Mouse (Mus musculus) C2C12 (cell line): ENCODE data around the gene Btn1a1. TPM values are rescaled to one million over a fixed set of nuclear protein-coding genes. Genes with fewer than 3 reads are reported as not detected.
A peak's percentile ranks its signal among the peaks of the same experiment; 100 is the strongest.

Source experiments
- H3K27me3 ChIP-seq: one replicate; pipeline ENCODE4 v1.6.1; 2011; ENCODE audit not compliant: control insufficient read depth, insufficient read depth, insufficient read length
- H3K36me3 ChIP-seq: one replicate; pipeline ENCODE4 v1.6.1; 2011; ENCODE audit not compliant: control insufficient read depth, insufficient read depth
- H3K4me3 ChIP-seq: one replicate; pipeline ENCODE4 v1.5.1; 2011; ENCODE audit warnings: mild to moderate bottlenecking, control low read depth; ENCODE audit not compliant: poor library complexity, insufficient read depth, severe bottlenecking
- H3K79me2 ChIP-seq: one replicate; pipeline ENCODE4 v1.6.1; 2011; ENCODE audit not compliant: control insufficient read depth, insufficient read depth
- H3K79me3 ChIP-seq: one replicate; pipeline ENCODE4 v1.6.1; 2011; ENCODE audit warnings: low read depth, control low read depth
- H3ac ChIP-seq: one replicate; pipeline ENCODE3; 2011; ENCODE audit warnings: low read depth; ENCODE audit not compliant: control insufficient read depth, insufficient read length
- CEBPB ChIP-seq: IDR thresholded peaks from one replicate; pipeline ENCODE4 v1.6.1; 2011; ENCODE audit warnings: low read depth, mild to moderate bottlenecking, control low read depth, moderate library complexity
- CTCF ChIP-seq: IDR thresholded peaks from one replicate; pipeline ENCODE4 v1.5.1; 2011; ENCODE audit not compliant: control insufficient read depth, insufficient read depth, insufficient read length
- FOSL1 ChIP-seq: IDR thresholded peaks from one replicate; pipeline ENCODE4 v1.8.0; 2011; ENCODE audit warnings: mild to moderate bottlenecking, low read length; ENCODE audit not compliant: poor library complexity, insufficient read depth, severe bottlenecking
- MAX ChIP-seq: IDR thresholded peaks from one replicate; pipeline ENCODE4 v1.6.1; 2011; ENCODE audit warnings: mild to moderate bottlenecking, control low read depth
- MYOD1 ChIP-seq: IDR thresholded peaks from one replicate; pipeline ENCODE4 v1.6.1; 2011; ENCODE audit warnings: low read depth; ENCODE audit not compliant: control insufficient read depth, insufficient read length
- MYOG ChIP-seq: IDR thresholded peaks from one replicate; pipeline ENCODE4 v1.6.1; 2011; ENCODE audit not compliant: control insufficient read depth, insufficient read length; ENCODE audit errors: extremely low read depth
- USF1 ChIP-seq: IDR thresholded peaks from one replicate; pipeline ENCODE4 v1.6.1; 2011; ENCODE audit warnings: low read depth, mild to moderate bottlenecking, control low read depth, moderate library complexity
- polyA plus RNA-seq: library from polyadenylated mRNA; unstranded; fragments of >200 nt; fragmentation: generic; extraction: Trizol; gene quantifications from one replicate; pipeline ENCODE4 v1.2.1, GENCODE M21; 2012; ENCODE audit warnings: missing spikeins

The Btn1a1 gene
- polyA plus RNA-seq, 1 experiment: not detected

DNA sequence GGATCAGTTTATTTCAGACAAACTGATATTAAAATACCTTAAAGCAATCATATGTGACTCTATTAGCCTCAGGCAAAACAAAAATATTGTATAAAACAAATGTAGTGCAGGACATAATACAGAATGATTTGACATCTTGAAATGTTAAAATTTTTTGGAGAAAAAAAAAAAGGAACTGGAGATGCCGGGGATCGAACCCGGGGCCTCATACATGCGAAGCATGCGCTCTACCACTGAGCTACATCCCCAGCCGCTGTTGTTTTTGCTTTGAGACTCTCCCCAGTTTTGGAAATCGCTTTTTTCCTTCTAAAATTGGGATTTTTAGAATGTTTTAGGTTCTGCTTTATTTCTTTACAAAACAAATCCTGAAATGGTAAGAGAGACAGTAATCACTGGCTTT, 27.2 kb downstream of the Btn1a1 start:
- H3K4me3 ChIP-seq: peak overlapping the region; percentile 24
- no peak overlapping the region for H3ac ChIP-seq
- no peaks in the 10 kb centered on the region for H3K79me3 ChIP-seq
- no peaks in the 10 kb centered on the region for H3K36me3 ChIP-seq
- TF ChIP-seq CEBPB (no peak), FOSL1 (no peak), MAX (no peak), MYOD1 (no peak), USF1 (no peak), MYOG (no peak), CTCF (no peak)
- H3K79me2 ChIP-seq: no peaks in the 10 kb centered on the region
- H3K27me3 ChIP-seq: no peaks in the 10 kb centered on the region

DNA sequence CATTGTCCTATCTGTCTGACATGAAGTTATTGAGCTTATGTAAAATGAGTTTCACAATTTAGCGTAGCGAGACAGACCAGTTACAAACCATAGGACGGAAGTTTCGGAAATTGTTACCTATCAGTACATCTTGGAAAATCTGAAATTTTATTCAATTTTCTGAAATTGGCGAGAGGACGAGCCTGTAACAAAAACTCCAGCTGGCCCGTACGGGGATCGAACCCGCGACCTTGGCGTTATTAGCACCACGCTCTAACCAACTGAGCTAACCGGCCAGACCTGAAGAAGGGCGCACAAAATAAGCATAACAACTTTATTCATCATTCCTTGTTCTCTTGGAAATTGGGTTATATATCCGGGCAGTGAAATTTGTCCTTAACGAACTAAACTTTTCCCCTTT, 27.8 kb downstream of the Btn1a1 start:
- H3K79me3 ChIP-seq: no peaks in the 10 kb centered on the region
- no peak overlapping the region for H3ac ChIP-seq
- peak overlapping the region; percentile 40 for H3K4me3 ChIP-seq
- TF ChIP-seq CEBPB (no peak), USF1 (no peak), MYOD1 (no peak), CTCF (no peak), MYOG (no peak), FOSL1 (no peak), MAX (no peak)
- H3K79me2 ChIP-seq: no peaks in the 10 kb centered on the region
- no peaks in the 10 kb centered on the region for H3K36me3 ChIP-seq
- H3K27me3 ChIP-seq: no peaks in the 10 kb centered on the region

DNA sequence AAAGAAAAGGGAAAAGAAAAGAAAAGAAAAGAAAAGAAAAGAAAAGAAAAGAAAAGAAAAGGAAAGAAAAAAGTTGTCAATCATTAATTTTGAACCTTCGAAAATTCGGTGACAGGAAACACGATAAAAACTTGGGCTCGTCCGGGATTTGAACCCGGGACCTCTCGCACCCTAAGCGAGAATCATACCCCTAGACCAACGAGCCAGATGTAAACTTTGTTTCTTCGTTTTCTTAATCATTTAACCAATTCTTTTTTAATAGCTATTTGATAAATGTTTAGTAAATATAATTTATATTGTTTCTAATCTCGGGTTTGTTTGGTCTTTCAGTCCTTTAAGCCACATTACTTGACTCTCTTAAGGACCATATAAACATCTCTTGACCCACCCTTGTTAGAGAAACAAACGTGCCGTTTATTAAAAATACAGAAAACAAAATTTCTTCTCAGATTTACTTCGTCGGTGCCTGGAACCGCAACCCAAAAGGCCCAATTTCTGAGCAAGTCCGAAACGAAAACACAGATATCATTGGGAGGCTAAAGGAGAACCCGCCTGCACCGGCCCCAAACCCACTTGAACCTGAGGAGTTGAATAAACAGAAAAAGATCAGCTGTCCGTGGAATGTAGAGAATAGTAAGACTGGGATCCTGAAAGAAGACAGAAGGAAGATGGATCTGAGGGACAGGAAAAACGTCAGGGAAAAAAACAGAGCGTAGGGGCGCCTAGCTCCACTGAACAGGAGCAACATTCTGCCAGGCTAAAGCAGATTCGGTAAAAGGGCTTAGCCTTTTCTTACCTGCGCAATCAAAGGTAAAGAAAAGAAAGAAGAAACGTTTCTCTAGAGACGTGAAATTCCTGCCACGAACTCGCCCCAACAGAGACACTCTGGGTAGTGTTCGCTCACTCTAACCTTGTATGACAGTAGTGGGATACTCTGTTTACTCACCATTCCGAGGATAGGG, 28.6 kb downstream of the Btn1a1 start:
- Histone ChIP-seq H3K79me3 (no peaks in the 10 kb centered on the region), H3K79me2 (no peaks in the 10 kb centered on the region), H3ac (peak overlapping the region; percentile 56), H3K36me3 (no peaks in the 10 kb centered on the region), H3K4me3 (peak overlapping the region; percentile 40), H3K27me3 (no peaks in the 10 kb centered on the region)
- TF ChIP-seq MAX: no peak
- no peak for TF ChIP-seq USF1
- TF ChIP-seq CEBPB: no peak
- TF ChIP-seq FOSL1: no peak
- no peak for TF ChIP-seq MYOD1
- no peak for TF ChIP-seq MYOG
- no peak for TF ChIP-seq CTCF

DNA sequence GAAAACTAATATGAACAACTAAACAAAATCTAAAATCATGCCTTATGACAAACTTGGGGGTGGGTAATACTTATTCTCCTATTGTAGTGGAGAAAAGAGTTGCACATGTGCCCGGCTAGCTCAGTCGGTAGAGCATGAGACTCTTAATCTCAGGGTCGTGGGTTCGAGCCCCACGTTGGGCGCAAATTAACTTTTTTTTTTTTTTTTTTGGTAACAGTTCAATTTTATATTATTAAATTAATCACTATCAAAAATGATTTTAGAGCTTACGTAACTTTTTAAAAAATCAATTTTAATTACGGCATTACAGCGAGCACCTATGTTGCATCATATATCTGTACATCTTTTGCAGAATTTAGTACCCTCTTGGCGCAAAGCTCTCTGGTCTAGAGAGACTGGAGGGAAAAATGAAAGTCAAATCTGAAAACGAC, 29.5 kb downstream of the Btn1a1 start:
- H3K36me3 ChIP-seq: no peaks in the 10 kb centered on the region
- no peaks in the 10 kb centered on the region for H3K79me2 ChIP-seq
- H3ac ChIP-seq: no peak overlapping the region
- no peaks in the 10 kb centered on the region for H3K79me3 ChIP-seq
- TF ChIP-seq CTCF: no peak
- no peak for TF ChIP-seq MYOD1
- TF ChIP-seq MYOG: no peak
- TF ChIP-seq FOSL1: no peak
- TF ChIP-seq MAX: no peak
- no peak for TF ChIP-seq CEBPB
- no peak for TF ChIP-seq USF1
- no peaks in the 10 kb centered on the region for H3K27me3 ChIP-seq
- H3K4me3 ChIP-seq: peak overlapping the region; percentile 33

DNA sequence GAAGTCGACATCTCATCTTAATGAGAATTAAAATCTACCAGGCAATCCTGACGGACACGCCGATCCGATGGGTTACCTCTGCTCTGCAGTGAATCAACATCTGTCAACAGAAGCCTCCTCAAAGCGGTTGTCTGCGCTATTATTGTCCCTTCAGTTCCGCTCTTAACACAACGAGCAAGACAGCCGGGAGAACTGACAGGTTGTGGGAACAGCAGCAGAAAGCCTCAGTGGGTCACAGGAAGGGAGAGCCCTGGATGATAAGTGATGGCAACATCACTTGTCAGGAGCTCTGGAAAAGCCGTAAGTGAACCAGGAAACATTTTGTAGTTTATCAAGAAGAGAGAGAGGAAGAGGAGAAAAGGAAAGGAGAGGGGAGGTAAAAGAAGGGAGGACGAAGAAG, 30.0 kb downstream of the Btn1a1 start:
- no peak for TF ChIP-seq MYOD1
- no peak for TF ChIP-seq FOSL1
- TF ChIP-seq CEBPB: no peak
- TF ChIP-seq MYOG: no peak
- TF ChIP-seq USF1: no peak
- no peak for TF ChIP-seq MAX
- TF ChIP-seq CTCF: no peak
- no peaks in the 10 kb centered on the region for H3K79me3 ChIP-seq
- H3K27me3 ChIP-seq: no peaks in the 10 kb centered on the region
- no peaks in the 10 kb centered on the region for H3K36me3 ChIP-seq
- H3ac ChIP-seq: peak overlapping the region; percentile 74
- H3K4me3 ChIP-seq: peak overlapping the region; percentile 33
- no peaks in the 10 kb centered on the region for H3K79me2 ChIP-seq

DNA sequence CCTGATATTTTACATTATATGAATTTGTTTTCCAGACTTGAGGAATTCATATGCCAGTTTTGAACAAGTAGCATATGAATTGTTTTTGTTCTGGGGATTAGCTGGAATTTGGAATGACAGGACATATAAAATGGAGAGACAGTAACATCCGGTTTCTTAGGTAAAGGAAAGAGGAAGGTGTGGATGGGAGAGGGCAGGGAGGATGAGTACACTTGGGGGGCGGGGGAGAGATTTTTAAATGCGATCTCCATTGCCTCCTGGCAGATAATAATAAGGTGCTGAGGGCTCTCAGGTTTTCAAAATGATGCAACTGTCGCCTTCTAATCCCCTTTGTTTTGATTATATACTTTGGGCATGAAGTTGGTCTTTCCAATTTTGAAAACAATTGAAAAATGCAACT, 30.5 kb downstream of the Btn1a1 start:
- TF ChIP-seq MYOG: no peak
- TF ChIP-seq USF1: no peak
- TF ChIP-seq MYOD1: no peak
- no peak for TF ChIP-seq CEBPB
- no peak for TF ChIP-seq FOSL1
- no peak for TF ChIP-seq MAX
- TF ChIP-seq CTCF: no peak
- Histone ChIP-seq H3K27me3 (no peaks in the 10 kb centered on the region), H3K79me2 (no peaks in the 10 kb centered on the region), H3ac (no peak overlapping the region), H3K4me3 (peak overlapping the region; percentile 33), H3K79me3 (no peaks in the 10 kb centered on the region), H3K36me3 (no peaks in the 10 kb centered on the region)
